ENCODE assay signal across 11 mouse cellular contexts in the genomic region with DNA sequence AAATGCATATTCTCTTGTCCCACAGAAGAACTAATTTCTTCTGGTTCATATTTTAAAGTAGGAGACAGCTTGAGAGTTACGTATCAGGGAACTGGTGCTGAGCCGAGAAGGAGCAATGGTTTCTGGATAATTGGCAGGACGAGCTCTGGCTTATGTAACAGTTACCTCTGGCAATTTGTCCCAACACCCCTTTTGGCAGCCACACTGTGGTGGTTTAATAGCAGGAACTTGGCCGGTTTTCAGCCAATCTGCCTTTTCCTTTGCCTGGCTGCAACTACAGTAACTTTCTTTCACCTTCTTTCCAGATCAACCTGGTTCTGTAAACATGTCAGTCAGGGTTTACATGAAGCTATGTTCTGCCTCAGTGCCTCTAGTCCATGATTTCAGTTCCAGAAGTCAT.
DNase-seq lines count a peak whose midpoint lies in the region; ATAC-seq and TF ChIP-seq lines count a peak whose summit lies in the region.
"Had no signal": no experiment of that assay in that cellular context is flagged by ENCODE, and none has a peak within 500 bp of the region (broad histone marks: within the 10 kb centered on the region; RNA-seq: fewer than 3 reads in every experiment).

No protein-coding gene starts in this region.

- no peak overlapping the region for H3K4me3 ChIP-seq in gastrocnemius, adult 2 months
- H3K4me3 ChIP-seq: heart, embryonic 13.5 days; liver, embryonic 15.5 days had no signal

- peak; percentile 2 for DNase-seq in gastrocnemius, adult 18-20 months (ENCODE audit: low spot score)
- no peak for DNase-seq in gastrocnemius, adult 2 months
- DNase-seq in right cerebral cortex, adult 18-20 months, result peak; percentile 24
- no peak for DNase-seq in right cerebral cortex, postnatal 14 days
- DNase-seq in heart, postnatal 4 days, result peak; percentile 10
- DNase-seq in spleen, postnatal 10 days (ENCODE audit: low spot score in 2 of 2), result no peak
- no peak for DNase-seq in urinary bladder, adult 18-20 months (ENCODE audit: low spot score in 2 of 2)

- ATAC-seq in inflammation-experienced regulatory T-cells, adult 6 months, result no peak
- ATAC-seq: CD4-positive, CD25-positive, alpha-beta regulatory T cell, adult 4 months had no signal

- no peak overlapping the region for H3K27ac ChIP-seq in gastrocnemius, adult 2 months
- H3K27ac ChIP-seq: heart, embryonic 13.5 days; liver, embryonic 15.5 days had no signal

- TF ChIP-seq CTCF in gastrocnemius, adult 2 months (IDR thresholded peaks at IDR 0.05), result no peak

- intact Hi-C loops in gastrocnemius, adult 2 months (cut with DNase I), result no loop called here

Comparison
In these comparisons a context has a peak if more than half of its experiments do, and no peak if none do; other contexts are left out.
1. DNase-seq: peak in gastrocnemius, adult 18-20 months (single experiment), right cerebral cortex, adult 18-20 months (single experiment) and heart, postnatal 4 days (single experiment); none in gastrocnemius, adult 2 months (single experiment), right cerebral cortex, postnatal 14 days (single experiment), spleen, postnatal 10 days (0 of 2) and urinary bladder, adult 18-20 months (0 of 2).